Mouse (Mus musculus) limb, embryonic 14.5 days (tissue): ENCODE data around the gene Tmem108. TPM values are rescaled to one million over a fixed set of nuclear protein-coding genes. Genes with fewer than 3 reads are reported as not detected.

Experiments
- ATAC-seq: fragments of 200-750 bp; cut with Nextera tagmentation; 2 replicates; pipeline ENCODE4 v1.8.0; 2017; ENCODE audit warnings: low read depth, moderate number of reproducible peaks, moderate TSS enrichment; ENCODE audit not compliant: low FRiP score
- DNase-seq: peaks from one replicate; pipeline ENCODE4 v3.0.0-alpha.2; 2015; ENCODE audit warnings: low spot score
- H3K27ac ChIP-seq: fragments of 300-500 bp; sonication (generic); replicated peaks from 2 replicates; pipeline ENCODE4 v1.5.1; 2014; ENCODE audit warnings: low read depth, mild to moderate bottlenecking, low read length, moderate library complexity, mixed read lengths
- H3K27me3 ChIP-seq: fragments of 300-500 bp; sonication (generic); 2 replicates; pipeline ENCODE4 v1.6.1; 2014; ENCODE audit warnings: low read length, mixed read lengths; ENCODE audit not compliant: control insufficient read depth, insufficient read depth
- H3K36me3 ChIP-seq: fragments of 300-500 bp; sonication (generic); 2 replicates; pipeline ENCODE4 v1.6.1; 2014; ENCODE audit warnings: mild to moderate bottlenecking, low read length, moderate library complexity, mixed read lengths; ENCODE audit not compliant: control insufficient read depth, insufficient read depth
- H3K4me1 ChIP-seq: fragments of 300-500 bp; sonication (generic); 2 replicates; pipeline ENCODE4 v1.6.1; 2014; ENCODE audit warnings: antibody characterized with exemption, low read length, mixed read lengths; ENCODE audit not compliant: control insufficient read depth, insufficient read depth
- H3K4me2 ChIP-seq: fragments of 300-500 bp; sonication (generic); replicated peaks from 2 replicates; pipeline ENCODE4 v1.6.1; 2014; ENCODE audit warnings: low read depth, mild to moderate bottlenecking, low read length, moderate library complexity; ENCODE audit not compliant: severe bottlenecking
- H3K4me3 ChIP-seq: fragments of 300-500 bp; sonication (generic); replicated peaks from 2 replicates; pipeline ENCODE4 v1.5.1; 2014; ENCODE audit warnings: low read length
- H3K9ac ChIP-seq: fragments of 300-500 bp; sonication (generic); 2 replicates; pipeline ENCODE4 v1.6.1; 2014; ENCODE audit warnings: mild to moderate bottlenecking, low read depth, low read length, moderate library complexity; ENCODE audit not compliant: severe bottlenecking
- H3K9me3 ChIP-seq: fragments of 300-500 bp; sonication (generic); 2 replicates; pipeline ENCODE4 v1.6.1; 2016; ENCODE audit warnings: low read length; ENCODE audit not compliant: control insufficient read depth
- POLR2A ChIP-seq: fragments of 200-500 bp; IDR thresholded peaks from 2 replicates; pipeline ENCODE4 v1.8.0; 2012; ENCODE audit warnings: inconsistent platforms, mild to moderate bottlenecking, moderate library complexity, borderline replicate concordance; ENCODE audit not compliant: insufficient read depth, insufficient read length; ENCODE audit errors: extremely low read depth
- WGBS: fragments of 180-500 bp; shearing (Covaris S2); extraction: QIAGEN DNeasy Blood & Tissue Kit; methylation state at CpG from one replicate; pipeline ENCODE4 v1.1.7; 2014; 5-methylcytosine and 5-hydroxymethylcytosine counted together
- polyA plus RNA-seq, 2 experiments: library from polyadenylated mRNA; depleted of rRNA in 1 of 2; stranded (reverse) in 1 of 2; unstranded in 1 of 2; fragments of >200 nt; fragmentation: Nextera tagmentation in 1 of 2; extraction: Ambion mirVana in 1 of 2; gene quantifications; 2 replicates each; pipeline versions ENCODE4 v1.2.1 to v1.2.3; 2012 to 2014

The Tmem108 gene
- polyA plus RNA-seq, 2 experiments = 8.9 to 14.8 TPM

GRCm38 (mm10) chr9:103781407-103781806, 19.8 kb upstream of the Tmem108 start:
- 85% methylated on average over 7 of the region's 7 CpGs for WGBS
- TF ChIP-seq POLR2A = no peak
- H3K9ac ChIP-seq = no peak overlapping the region
- no peaks in the 10 kb centered on the region for H3K9me3 ChIP-seq
- no peak overlapping the region for H3K4me3 ChIP-seq
- no peaks in the 10 kb centered on the region for H3K27me3 ChIP-seq
- no peaks in the 10 kb centered on the region for H3K36me3 ChIP-seq
- no peaks in the 10 kb centered on the region for H3K4me1 ChIP-seq
- ATAC-seq (no peak), DNase-seq (no peak)
- no peak overlapping the region for H3K4me2 ChIP-seq
- H3K27ac ChIP-seq = no peak overlapping the region

GRCm38 (mm10) chr9:103780598-103780997, 19.0 kb upstream of the Tmem108 start:
- no peak for TF ChIP-seq POLR2A

GRCm38 (mm10) chr9:103778185-103778584, 16.5 kb upstream of the Tmem108 start:
- Histone ChIP-seq H3K27ac (no peak overlapping the region), H3K9ac (no peak overlapping the region), H3K9me3 (no peaks in the 10 kb centered on the region), H3K4me3 (no peak overlapping the region), H3K4me2 (no peak overlapping the region), H3K4me1 (no peaks in the 10 kb centered on the region), H3K36me3 (no peaks in the 10 kb centered on the region), H3K27me3 (no peaks in the 10 kb centered on the region)
- ATAC-seq = no peak
- 52% methylated on average over 1 of the region's 1 CpGs for WGBS
- no peak for DNase-seq
- no peak for TF ChIP-seq POLR2A

More at GRCm38 (mm10) chr9:103780598-103780997, 19.0 kb upstream of the Tmem108 start:
- DNase-seq (no peak), ATAC-seq (no peak)
- Histone ChIP-seq H3K4me2 (no peak overlapping the region), H3K9me3 (no peaks in the 10 kb centered on the region), H3K27me3 (no peaks in the 10 kb centered on the region), H3K27ac (no peak overlapping the region), H3K9ac (no peak overlapping the region), H3K36me3 (no peaks in the 10 kb centered on the region), H3K4me3 (no peak overlapping the region), H3K4me1 (no peaks in the 10 kb centered on the region)
- 83% methylated on average over 4 of the region's 4 CpGs for WGBS

GRCm38 (mm10) chr9:103761151-103761571, 476 bp downstream of the Tmem108 start:
- Histone ChIP-seq H3K4me1 (no peaks in the 10 kb centered on the region), H3K27me3 (peaks cover 21% of the 10 kb centered on the region), H3K9me3 (no peaks in the 10 kb centered on the region), H3K4me3 (peak overlapping the region; percentile 51), H3K36me3 (no peaks in the 10 kb centered on the region), H3K9ac (peak overlapping the region; percentile 67), H3K27ac (no peak overlapping the region), H3K4me2 (peak overlapping the region; percentile 90)
- no peak for DNase-seq
- no peak for ATAC-seq
- under 1% methylated on average over 27 of the region's 30 CpGs for WGBS
- TF ChIP-seq POLR2A = no peak

GRCm38 (mm10) chr9:103760356-103760755, 1.3 kb downstream of the Tmem108 start:
- peaks cover 21% of the 10 kb centered on the region for H3K27me3 ChIP-seq
- WGBS = 24% methylated on average over 8 of the region's 8 CpGs
- peak overlapping the region; percentile 90; the same call in 1 of the 2 replicates for H3K4me2 ChIP-seq
- TF ChIP-seq POLR2A = no peak
- no peak overlapping the region for H3K9ac ChIP-seq
- H3K36me3 ChIP-seq = no peaks in the 10 kb centered on the region
- H3K27ac ChIP-seq = no peak overlapping the region
- ATAC-seq = no peak
- peak overlapping the region; percentile 51 for H3K4me3 ChIP-seq
- H3K4me1 ChIP-seq = no peaks in the 10 kb centered on the region
- H3K9me3 ChIP-seq = no peaks in the 10 kb centered on the region
- no peak for DNase-seq

- Histone ChIP-seq H3K9ac (no peak overlapping the region), H3K4me2 (no peak overlapping the region), H3K9me3 (no peaks in the 10 kb centered on the region), H3K4me1 (no peaks in the 10 kb centered on the region), H3K4me3 (no peak overlapping the region), H3K27me3 (peaks cover 21% of the 10 kb centered on the region), H3K36me3 (no peaks in the 10 kb centered on the region), H3K27ac (no peak overlapping the region)
- WGBS = 58% methylated on average over 9 of the region's 9 CpGs
- DNase-seq = no peak
- ATAC-seq = no peak
- no peak for TF ChIP-seq POLR2A
Observed at GRCm38 (mm10) chr9:103759829-103760228, 1.8 kb downstream of the Tmem108 start.
